Mouse (Mus musculus): ENCODE measurements at regions not wholly inside any gene's neighbourhood (a gene's known extent, or its start where the extent isn't known, plus 50 kb on each side); places are given as distances from the start of the nearest gene placed in this dataset.

DNA sequence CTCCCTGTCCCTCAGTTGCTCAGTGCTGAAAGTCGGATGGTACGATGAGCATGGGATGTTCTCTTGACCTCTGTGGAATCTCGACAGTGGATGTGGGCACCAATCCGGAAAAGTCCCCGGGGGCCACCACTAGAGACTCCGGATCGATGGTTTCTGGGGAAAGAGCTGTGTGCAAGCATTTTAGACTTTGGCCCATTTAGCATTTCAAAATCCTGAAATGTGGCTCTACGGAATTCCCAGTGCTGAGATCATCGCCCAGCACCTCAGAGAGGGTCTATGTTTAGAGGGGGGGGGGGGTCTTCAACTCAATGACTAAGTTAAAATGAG is 68.6 kb downstream of the Tomm20 start:
- peaks cover 6% of the 10 kb centered on the region for H3K4me1 ChIP-seq (ENCODE audit: control insufficient read depth, insufficient read depth, low read length)
- no peak for TF ChIP-seq POLR2A (IDR thresholded peaks at IDR 0.05; ENCODE audit: insufficient read depth, low read depth, low read length)
- TF ChIP-seq CTCF (IDR thresholded peaks at IDR 0.05; ENCODE audit: insufficient read depth, low read depth, low read length), result no peak
- H3K4me3 ChIP-seq (ENCODE audit: insufficient read depth, low read depth, low read length), result no peak overlapping the region
- no peak overlapping the region for H3K27ac ChIP-seq (ENCODE audit: insufficient read depth, low read depth, low read length)
- 95% methylated on average over 9 of the region's 9 CpGs for WGBS

DNA sequence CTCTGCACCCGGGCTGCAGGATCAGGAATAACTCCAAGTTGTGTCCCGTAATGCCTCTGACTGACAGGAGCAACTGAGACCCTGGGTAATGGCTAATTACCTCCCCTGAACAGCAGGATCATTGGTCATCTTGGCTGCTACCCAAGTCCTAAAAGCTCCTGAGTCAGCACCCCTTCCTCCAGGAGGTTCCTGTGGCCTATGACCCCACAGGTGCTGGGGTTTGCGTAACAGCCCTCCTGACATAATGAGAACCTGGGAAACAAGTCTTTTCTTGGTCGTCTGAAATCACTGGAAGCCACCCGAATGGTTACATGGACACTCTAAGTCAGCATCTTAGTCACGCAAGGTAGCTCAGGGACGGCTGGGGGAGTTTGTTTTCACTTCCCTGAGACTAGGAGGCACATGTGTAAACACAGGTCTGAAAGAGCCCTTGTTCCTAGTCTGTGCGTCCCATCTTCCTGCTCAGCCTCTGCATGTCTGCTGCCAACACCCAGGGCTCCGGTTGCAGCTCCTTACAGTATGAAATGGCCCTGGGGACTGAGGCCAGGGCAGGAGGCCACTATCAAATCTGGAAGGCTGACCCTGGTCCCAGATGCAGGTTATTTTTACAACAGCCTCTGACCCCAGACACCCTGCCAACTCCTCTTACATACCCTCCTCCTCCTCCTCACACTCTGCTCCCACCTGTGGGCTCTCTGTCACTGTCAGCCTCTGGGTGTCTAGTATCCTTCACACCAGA is 69.2 kb downstream of the Tomm20 start:
- no peak overlapping the region for H3K27ac ChIP-seq (ENCODE audit: insufficient read depth, low read depth, low read length)
- peaks cover under 1% of the 10 kb centered on the region for H3K4me1 ChIP-seq (ENCODE audit: control insufficient read depth, insufficient read depth, low read length)
- no peak for TF ChIP-seq POLR2A (IDR thresholded peaks at IDR 0.05; ENCODE audit: insufficient read depth, low read depth, low read length)
- TF ChIP-seq CTCF (IDR thresholded peaks at IDR 0.05; ENCODE audit: insufficient read depth, low read depth, low read length), result no peak
- no peak overlapping the region for H3K4me3 ChIP-seq (ENCODE audit: insufficient read depth, low read depth, low read length)
- 75% methylated on average over 9 of the region's 9 CpGs for WGBS

DNA sequence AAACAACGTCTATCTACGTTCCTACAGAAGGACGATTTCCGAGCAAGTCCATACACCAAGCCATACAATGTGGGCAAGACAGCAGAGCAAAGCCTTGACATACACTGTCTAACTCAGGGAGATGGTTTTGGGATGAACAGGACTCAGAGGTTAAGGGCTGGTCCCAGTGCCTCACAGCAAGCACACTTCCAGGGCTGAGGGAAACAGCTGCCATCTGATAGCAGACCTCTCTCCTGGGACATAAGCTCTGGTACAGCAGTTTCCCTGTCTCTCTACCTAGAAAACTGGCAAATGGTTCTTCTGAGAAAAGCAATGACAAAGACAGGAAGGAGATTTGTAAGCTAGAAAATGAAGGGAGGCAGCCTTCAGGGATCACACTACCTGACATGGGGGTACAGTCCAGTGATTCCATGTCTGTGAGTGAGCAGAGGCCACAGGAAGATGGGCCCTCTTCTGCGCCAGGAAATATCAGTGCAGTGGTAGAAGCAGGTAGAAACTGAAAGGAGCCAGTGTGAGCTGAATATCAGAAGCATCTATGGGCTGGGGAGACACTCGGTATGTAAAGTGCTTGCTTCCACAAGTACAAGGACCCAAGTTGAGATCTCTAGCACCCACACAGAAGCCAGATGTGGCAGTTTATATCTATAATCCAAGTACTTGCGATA is 70.0 kb downstream of the Tomm20 start:
- TF ChIP-seq CTCF (IDR thresholded peaks at IDR 0.05; ENCODE audit: insufficient read depth, low read depth, low read length) (no peak), POLR2A (IDR thresholded peaks at IDR 0.05; ENCODE audit: insufficient read depth, low read depth, low read length) (no peak)
- no peak overlapping the region for H3K27ac ChIP-seq (ENCODE audit: insufficient read depth, low read depth, low read length)
- 96% methylated on average over 7 of the region's 7 CpGs for WGBS
- no peak overlapping the region for H3K4me3 ChIP-seq (ENCODE audit: insufficient read depth, low read depth, low read length)
- H3K4me1 ChIP-seq (ENCODE audit: control insufficient read depth, insufficient read depth, low read length), result no peaks in the 10 kb centered on the region; the same call in 1 of the 2 replicates

DNA sequence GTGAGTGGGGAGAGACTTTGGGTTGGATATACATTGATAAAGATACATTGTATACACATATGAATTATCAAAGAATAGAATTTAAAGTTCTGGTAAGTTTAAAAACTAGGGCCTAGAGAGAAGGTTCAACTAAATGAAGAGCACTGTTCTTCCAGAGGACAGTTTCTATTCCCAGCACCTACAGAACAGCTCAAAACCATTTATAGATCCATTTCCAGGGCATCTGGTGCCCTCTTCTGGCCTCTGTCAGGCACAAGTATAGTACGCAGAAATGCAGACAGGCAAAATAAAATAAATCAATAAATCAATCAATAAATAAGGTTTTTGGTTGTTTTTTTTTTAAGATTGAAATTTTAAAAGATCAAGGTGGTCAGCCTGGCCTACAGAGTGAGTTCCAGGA is 70.8 kb downstream of the Tomm20 start:
- WGBS, result 100% methylated on average over 1 of the region's 1 CpGs

DNA sequence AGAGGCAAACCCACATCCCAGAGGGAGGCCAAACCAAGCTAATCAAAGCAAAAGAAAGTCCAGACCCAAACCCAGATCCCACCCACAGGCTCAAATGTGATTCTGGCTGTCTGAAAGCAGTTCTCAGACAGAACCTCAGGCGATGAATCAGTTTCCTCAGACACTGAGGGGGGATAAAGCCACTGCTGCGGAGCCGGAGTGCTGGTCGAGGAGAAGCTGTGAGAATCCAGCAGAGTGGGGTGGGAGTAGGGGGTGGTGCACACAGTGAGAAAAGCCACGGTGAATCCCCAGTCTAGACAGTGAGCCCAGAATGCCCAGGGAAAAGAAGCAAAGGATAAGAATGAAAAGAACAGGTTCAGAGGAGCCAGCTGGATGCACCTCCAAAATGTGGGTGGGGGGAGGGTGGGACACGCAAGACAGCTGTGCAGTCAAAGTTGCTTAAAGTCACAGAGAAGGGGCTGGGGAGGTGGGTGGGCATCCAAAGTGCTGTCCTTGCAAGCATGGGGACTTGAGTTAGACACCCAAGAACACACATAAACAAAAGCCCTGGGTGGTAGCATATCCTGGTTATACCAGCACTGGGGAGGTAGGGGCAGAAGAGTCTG is 71.4 kb downstream of the Tomm20 start:
- Histone ChIP-seq H3K4me1 (ENCODE audit: control insufficient read depth, insufficient read depth, low read length) (no peaks in the 10 kb centered on the region; the same call in 1 of the 2 replicates), H3K27ac (ENCODE audit: insufficient read depth, low read depth, low read length) (no peak overlapping the region), H3K4me3 (ENCODE audit: insufficient read depth, low read depth, low read length) (no peak overlapping the region)
- TF ChIP-seq POLR2A (IDR thresholded peaks at IDR 0.05; ENCODE audit: insufficient read depth, low read depth, low read length), result no peak
- TF ChIP-seq CTCF (IDR thresholded peaks at IDR 0.05; ENCODE audit: insufficient read depth, low read depth, low read length), result no peak
- WGBS, result 72% methylated on average over 6 of the region's 6 CpGs

More for the DNA sequence above, 70.8 kb downstream of the Tomm20 start:
- Histone ChIP-seq H3K4me3 (ENCODE audit: insufficient read depth, low read depth, low read length) (no peak overlapping the region), H3K4me1 (ENCODE audit: control insufficient read depth, insufficient read depth, low read length) (no peaks in the 10 kb centered on the region; the same call in 1 of the 2 replicates), H3K27ac (ENCODE audit: insufficient read depth, low read depth, low read length) (no peak overlapping the region)
- TF ChIP-seq CTCF (IDR thresholded peaks at IDR 0.05; ENCODE audit: insufficient read depth, low read depth, low read length), result no peak
- no peak for TF ChIP-seq POLR2A (IDR thresholded peaks at IDR 0.05; ENCODE audit: insufficient read depth, low read depth, low read length)

DNA sequence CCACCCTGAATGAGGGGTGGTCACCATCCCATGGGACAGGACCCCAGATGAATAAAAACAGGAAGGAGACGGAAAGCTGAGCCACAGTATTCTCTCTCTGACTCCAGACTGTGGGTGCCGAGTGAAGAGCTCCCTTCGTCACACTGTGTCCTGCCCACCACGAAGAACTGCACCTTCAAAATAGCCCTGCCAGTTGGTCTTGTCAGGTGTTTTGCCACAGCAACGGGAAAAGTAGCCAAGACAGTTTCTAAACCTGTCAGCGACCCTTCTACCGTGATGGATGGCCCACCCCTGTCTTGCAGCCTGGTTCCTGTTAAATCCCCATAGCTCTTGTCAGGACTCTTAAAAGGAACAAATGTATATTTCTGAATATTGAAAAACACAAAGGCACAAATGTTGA is 72.3 kb downstream of the Tomm20 start:
- Histone ChIP-seq H3K4me1 (ENCODE audit: control insufficient read depth, insufficient read depth, low read length) (no peaks in the 10 kb centered on the region; the same call in 1 of the 2 replicates), H3K27ac (ENCODE audit: insufficient read depth, low read depth, low read length) (no peak overlapping the region), H3K4me3 (ENCODE audit: insufficient read depth, low read depth, low read length) (no peak overlapping the region)
- TF ChIP-seq POLR2A (IDR thresholded peaks at IDR 0.05; ENCODE audit: insufficient read depth, low read depth, low read length) (no peak), CTCF (IDR thresholded peaks at IDR 0.05; ENCODE audit: insufficient read depth, low read depth, low read length) (no peak)
- WGBS, result 91% methylated on average over 7 of the region's 7 CpGs

DNA sequence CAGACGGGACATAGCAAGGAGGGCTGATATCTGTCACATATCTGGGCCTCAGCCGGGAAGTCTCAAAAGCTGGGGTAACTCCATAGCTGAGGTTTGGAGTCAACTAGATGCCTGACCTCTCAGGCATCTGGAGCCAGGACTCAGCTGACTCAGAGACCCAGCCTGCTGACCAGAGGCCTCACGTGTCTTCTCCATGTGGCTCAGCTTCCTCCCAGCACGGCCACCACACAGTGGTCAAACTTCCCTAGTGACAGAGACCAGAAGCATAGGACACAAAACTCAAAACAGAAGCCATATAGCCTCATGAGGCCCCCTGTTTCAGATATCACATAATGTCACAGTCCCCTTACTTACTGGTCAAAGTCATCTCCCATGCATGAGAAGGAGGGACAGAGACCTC is 73.1 kb downstream of the Tomm20 start:
- H3K27ac ChIP-seq (ENCODE audit: insufficient read depth, low read depth, low read length), result no peak overlapping the region
- H3K4me3 ChIP-seq (ENCODE audit: insufficient read depth, low read depth, low read length), result no peak overlapping the region
- 88% methylated on average over 4 of the region's 4 CpGs for WGBS
- H3K4me1 ChIP-seq (ENCODE audit: control insufficient read depth, insufficient read depth, low read length), result peaks cover 4% of the 10 kb centered on the region
- TF ChIP-seq CTCF (IDR thresholded peaks at IDR 0.05; ENCODE audit: insufficient read depth, low read depth, low read length), result no peak
- TF ChIP-seq POLR2A (IDR thresholded peaks at IDR 0.05; ENCODE audit: insufficient read depth, low read depth, low read length), result no peak

DNA sequence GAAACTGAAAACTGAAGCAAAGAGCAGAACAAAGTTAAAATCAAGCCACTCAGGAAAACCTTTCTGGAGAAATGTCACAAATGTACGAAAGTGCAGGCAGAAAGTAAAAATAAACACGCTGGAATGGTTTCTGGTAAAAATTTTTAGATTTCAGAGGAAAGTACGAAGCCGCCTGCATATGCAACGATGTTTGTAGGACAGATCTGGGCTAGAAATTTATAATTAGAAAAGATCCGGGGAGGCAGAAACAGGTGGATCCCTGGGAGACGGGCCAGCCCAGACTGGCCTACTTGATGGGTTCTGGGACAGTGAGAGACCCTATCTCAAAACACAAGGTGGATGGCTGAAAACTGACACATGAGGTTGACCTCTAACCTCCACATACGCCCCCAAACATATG is 73.5 kb downstream of the Tomm20 start:
- Histone ChIP-seq H3K4me1 (ENCODE audit: control insufficient read depth, insufficient read depth, low read length) (peaks cover 8% of the 10 kb centered on the region), H3K4me3 (ENCODE audit: insufficient read depth, low read depth, low read length) (no peak overlapping the region), H3K27ac (ENCODE audit: insufficient read depth, low read depth, low read length) (no peak overlapping the region)
- no peak for TF ChIP-seq POLR2A (IDR thresholded peaks at IDR 0.05; ENCODE audit: insufficient read depth, low read depth, low read length)
- no peak for TF ChIP-seq CTCF (IDR thresholded peaks at IDR 0.05; ENCODE audit: insufficient read depth, low read depth, low read length)
- 80% methylated on average over 8 of the region's 8 CpGs for WGBS

DNA sequence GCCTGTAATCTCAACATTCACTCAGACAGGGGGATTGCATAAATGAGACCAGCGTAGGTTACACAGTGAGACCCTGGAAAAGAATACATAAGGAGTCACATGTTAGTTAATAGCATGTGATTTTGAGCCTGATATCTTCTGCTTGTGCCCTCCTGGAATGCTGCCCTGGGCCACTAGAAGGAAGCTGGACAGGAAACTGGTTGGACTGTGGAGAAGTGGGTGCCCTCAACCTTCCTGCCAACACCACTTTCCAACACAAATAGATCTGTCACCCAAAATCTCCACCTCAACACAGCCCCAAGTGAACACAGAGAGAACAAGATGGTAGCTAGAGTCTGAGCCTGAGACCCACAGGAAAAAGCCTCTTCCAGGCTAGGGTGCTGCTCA is 76.2 kb downstream of the Tomm20 start:
- no peak overlapping the region for H3K4me3 ChIP-seq (ENCODE audit: insufficient read depth, low read depth, low read length)
- 100% methylated on average over 1 of the region's 1 CpGs for WGBS
- H3K27ac ChIP-seq (ENCODE audit: insufficient read depth, low read depth, low read length), result no peak overlapping the region
- peaks cover 13% of the 10 kb centered on the region for H3K4me1 ChIP-seq (ENCODE audit: control insufficient read depth, insufficient read depth, low read length)
- no peak for TF ChIP-seq CTCF (IDR thresholded peaks at IDR 0.05; ENCODE audit: insufficient read depth, low read depth, low read length)
- TF ChIP-seq POLR2A (IDR thresholded peaks at IDR 0.05; ENCODE audit: insufficient read depth, low read depth, low read length), result no peak

All from olfactory bulb, adult 2 months (tissue).